In genomic region chr11:116388841-116389480, GRCm38 (mm10) we compare ENCODE assay signal across 8 mouse cellular contexts. TPM values are rescaled to one million over a fixed set of nuclear protein-coding genes. Genes with fewer than 3 reads are reported as not detected.
A peak's percentile ranks its signal among the peaks of the same experiment; 100 is the strongest.
DNase-seq lines count a peak whose midpoint lies in the region; ATAC-seq lines count a peak whose summit lies in the region.

No protein-coding gene starts in this region.

- peak; percentile 81; the same call in 1 of the 2 replicates for ATAC-seq in embryonic facial prominence, embryonic 14.5 days (ENCODE audit: low read depth)
- peak; percentile 88 for ATAC-seq in megakaryocyte progenitor cell, adult 5-6 weeks (replicated peaks; ENCODE audit: poor library complexity)

- peak overlapping the region; percentile 16; the same call in 1 of the 2 replicates for H3K4me2 ChIP-seq in embryonic facial prominence, embryonic 14.5 days (ENCODE audit: low read depth, low read length)

- H3K4me3 ChIP-seq in embryonic facial prominence, embryonic 14.5 days (ENCODE audit: low read depth, low read length): no peak overlapping the region

- H3K27ac ChIP-seq in embryonic facial prominence, embryonic 14.5 days (replicated peaks; ENCODE audit: low read depth, low read length): peak overlapping the region; percentile 74

- intact Hi-C loops in heart, postnatal 14 days (cut with DNase I): loop anchor here (5.0 kb wide), 1 partner anchor 58 kb away; no protein-coding TSS in a partner anchor

- H3K36me3 ChIP-seq in embryonic facial prominence, embryonic 14.5 days (ENCODE audit: control insufficient read depth, insufficient read depth, low read length): no peaks in the 10 kb centered on the region

- peaks cover 8% of the 10 kb centered on the region; the same call in 1 of the 2 replicates for H3K4me1 ChIP-seq in embryonic facial prominence, embryonic 14.5 days (ENCODE audit: control insufficient read depth, insufficient read depth, low read length)

- H3K9me3 ChIP-seq in embryonic facial prominence, embryonic 14.5 days (ENCODE audit: control insufficient read depth, low read length): no peaks in the 10 kb centered on the region

- H3K9ac ChIP-seq in embryonic facial prominence, embryonic 14.5 days (ENCODE audit: low read depth, low read length): no peak overlapping the region

- 65% methylated on average over 14 of the region's 14 CpGs for WGBS in embryonic facial prominence, embryonic 14.5 days

- peak; percentile 91 for DNase-seq in CD4-positive helper T cell, adult 2 months (ENCODE audit: low read depth, low spot score)
- DNase-seq in T-cell, adult 2 months (ENCODE audit: low spot score): peak; percentile 79
- DNase-seq in embryonic facial prominence, embryonic 14.5 days (ENCODE audit: low spot score): peak; percentile 54
- DNase-seq in heart, postnatal 14 days: peak; percentile 30 to 46
- DNase-seq in kidney, postnatal 36 days: peak; percentile 55 to 57
- DNase-seq in thymus, postnatal 10 days (ENCODE audit: low spot score in 2 of 2): peak; percentile 33 to 39
- DNase-seq in urinary bladder, adult 18-20 months (ENCODE audit: low spot score in 2 of 2): no peak

- no peaks in the 10 kb centered on the region for H3K27me3 ChIP-seq in embryonic facial prominence, embryonic 14.5 days (replicated peaks; ENCODE audit: control insufficient read depth, insufficient read depth, low read length)

RNA-seq across cellular contexts. Expression of gene Rnf157, which starts 23.9 kb away (rescaled TPM):
- 17.7 and 18.2 TPM in 2 replicates for polyA plus RNA-seq in embryonic facial prominence, embryonic 14.5 days (2014; fragmentation: Nextera tagmentation; extraction: Ambion mirVana)
- 1 to 10 TPM; 5.8 to 8.8 TPM for total RNA-seq in heart, postnatal 14 days (2021)
- total RNA-seq in megakaryocyte progenitor cell, adult 5-6 weeks (2015): 7.1 and 7.6 TPM in 2 replicates
- 5.5 and 7.6 TPM in 2 replicates for total RNA-seq in megakaryocyte progenitor cell, adult 5-6 weeks (2017)

RNA-seq across cellular contexts. Expression of gene Ubald2, which starts 44.9 kb away (rescaled TPM):
- 46.3 and 47.6 TPM in 2 replicates for polyA plus RNA-seq in embryonic facial prominence, embryonic 14.5 days (2014; fragmentation: Nextera tagmentation; extraction: Ambion mirVana)
- total RNA-seq in heart, postnatal 14 days (2021): 10 to 100 TPM; 41.2 to 42.9 TPM
- 74.1 and 75.9 TPM in 2 replicates for total RNA-seq in megakaryocyte progenitor cell, adult 5-6 weeks (2015)
- total RNA-seq in megakaryocyte progenitor cell, adult 5-6 weeks (2017): 71.7 and 76.0 TPM in 2 replicates

RNA-seq across cellular contexts. Expression of gene Foxj1, which starts 53.8 kb away (rescaled TPM):
- 7.1 and 13.7 TPM in 2 replicates for polyA plus RNA-seq in embryonic facial prominence, embryonic 14.5 days (2014; fragmentation: Nextera tagmentation; extraction: Ambion mirVana)
- 1 to 10 TPM in 1 of 2 experiments, under 1 TPM in 1; 0.07 to 1.5 TPM for total RNA-seq in heart, postnatal 14 days (2021)
- total RNA-seq in megakaryocyte progenitor cell, adult 5-6 weeks (2015): not detected in 2 replicates
- total RNA-seq in megakaryocyte progenitor cell, adult 5-6 weeks (2017): not detected in 2 replicates

Comparison
In these comparisons a context has a peak if more than half of its experiments do, and no peak if none do; other contexts are left out.
1. DNase-seq: peak in CD4-positive helper T cell, adult 2 months (single experiment), T-cell, adult 2 months (single experiment), embryonic facial prominence, embryonic 14.5 days (single experiment), heart, postnatal 14 days (2 of 2), kidney, postnatal 36 days (2 of 2) and thymus, postnatal 10 days (2 of 2); none in urinary bladder, adult 18-20 months (0 of 2).